Mouse (Mus musculus) right cerebral cortex, adult 2 months (tissue): ENCODE results near the gene Brinp1.
A peak's percentile ranks its signal among the peaks of the same experiment; 100 is the strongest.
"Not testable (repeated sequence)": the region's sequence is repeated elsewhere in the genome, so short reads cannot be mapped to it uniquely, and the experiment has no call there.

Experiments
- DNase-seq, 2 experiments: peaks; one replicate each; pipeline ENCODE4 v3.0.0; 2021 to 2022; ENCODE audit warnings: low spot score in 2 of 2

Brinp1 gene

DNA sequence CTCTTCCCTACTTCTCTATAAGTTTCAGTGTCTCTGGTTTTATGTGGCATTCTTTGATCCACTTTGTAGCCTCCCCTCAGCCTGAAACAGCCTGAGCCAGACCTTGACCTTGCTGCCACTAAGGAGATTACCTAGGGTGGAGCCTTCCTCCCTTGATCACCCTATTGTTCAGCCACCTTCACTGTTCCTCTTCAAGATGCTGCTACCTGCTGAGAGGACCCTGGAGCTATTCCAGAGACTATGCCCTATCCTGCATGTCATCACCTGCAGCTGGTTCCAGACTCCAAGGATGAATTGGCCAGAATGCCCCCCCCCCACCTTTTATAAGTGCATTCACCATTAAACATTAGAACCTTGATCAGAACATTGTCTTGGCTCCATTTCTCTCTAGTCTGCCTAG is 140.2 kb downstream of the Brinp1 start:
- DNase-seq, result not testable (repeated sequence)

DNA sequence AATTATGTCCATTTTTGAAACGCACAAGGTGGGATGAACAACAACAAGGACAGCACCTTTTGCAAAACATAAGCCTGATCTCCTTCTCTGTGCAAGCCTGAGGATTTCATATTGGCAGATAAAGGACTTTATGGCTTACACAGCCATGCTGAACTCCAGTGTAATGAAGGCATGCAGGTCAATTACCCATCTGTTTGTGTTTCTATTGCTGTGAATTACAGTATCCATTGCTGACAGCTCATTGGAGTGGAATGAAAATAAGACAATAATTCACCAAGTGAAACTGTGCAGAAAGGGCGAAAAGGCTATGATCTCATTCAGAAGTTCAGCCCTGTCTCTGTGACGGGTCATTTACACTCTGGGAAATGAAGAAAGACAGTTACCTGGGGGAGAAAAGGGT is 147.7 kb downstream of the Brinp1 start:
- DNase-seq, result no peak

DNA sequence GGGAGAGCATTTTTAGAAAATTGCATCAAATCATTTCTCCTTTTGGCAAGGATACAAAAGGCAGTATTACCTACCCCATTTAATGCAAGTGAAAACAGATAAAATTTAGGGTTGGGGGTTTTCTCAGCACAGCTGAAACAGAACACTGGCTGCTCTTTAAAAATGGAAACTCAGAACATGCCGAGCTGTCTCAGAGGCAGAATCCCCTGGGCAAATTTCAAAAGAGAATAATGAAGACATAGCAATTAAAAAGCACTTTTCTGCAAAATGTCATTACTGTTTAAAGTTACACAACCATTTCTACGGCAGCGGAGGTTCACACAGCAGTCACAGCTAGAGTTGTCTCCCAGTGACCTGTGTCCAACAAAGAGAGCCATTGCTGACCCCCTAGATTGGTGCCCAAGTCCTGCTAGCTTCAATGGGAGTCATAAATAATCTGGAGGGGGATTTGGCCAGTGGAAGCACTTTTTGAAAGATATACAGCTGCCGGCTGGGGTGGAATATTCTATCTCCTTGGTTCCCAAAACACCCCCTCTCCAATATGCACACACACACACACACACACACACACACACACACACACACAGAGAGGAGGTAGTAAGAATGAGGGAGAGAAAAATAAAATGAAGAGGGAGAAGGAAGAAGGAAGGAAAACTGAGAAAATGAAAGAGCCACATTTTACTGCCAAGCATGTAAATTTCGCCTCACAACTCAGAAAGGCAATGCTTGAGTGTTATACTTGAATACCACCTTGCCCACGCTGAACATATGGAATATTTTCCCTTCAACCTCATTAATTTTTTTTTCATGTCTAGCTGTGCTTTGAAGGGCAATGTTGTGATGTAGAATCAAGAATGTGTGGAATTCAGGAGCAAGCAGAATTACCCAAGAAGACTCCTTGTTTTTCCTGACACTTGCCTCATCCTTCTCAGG is 152.0 kb downstream of the Brinp1 start:
- peak; percentile 29 for DNase-seq

DNA sequence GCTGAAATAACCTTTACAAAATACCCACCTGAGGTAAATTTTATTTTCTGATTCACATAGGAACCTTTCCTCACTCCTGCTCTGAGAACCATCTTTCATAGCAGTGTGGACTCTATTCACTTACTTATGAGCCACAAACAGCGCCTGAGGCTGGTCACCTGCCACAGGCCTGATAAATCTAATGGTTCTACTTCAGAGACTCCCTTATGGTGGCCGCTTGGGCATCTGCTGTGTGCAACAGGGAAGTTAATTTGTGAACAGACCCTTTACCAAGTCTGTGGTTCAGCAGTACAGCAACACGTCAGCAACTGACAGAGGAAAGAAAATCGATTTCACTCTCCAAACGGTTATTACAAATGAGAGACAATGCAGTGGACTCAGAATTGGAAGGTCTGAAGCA is 164.2 kb downstream of the Brinp1 start:
- DNase-seq, result no peak

- no peak for DNase-seq
Measured at GRCm38 (mm10) chr4:68788477-68788999, 165.7 kb downstream of the Brinp1 start.

- no peak for DNase-seq
Measured at GRCm38 (mm10) chr4:68787642-68788041, 166.6 kb downstream of the Brinp1 start.

DNA sequence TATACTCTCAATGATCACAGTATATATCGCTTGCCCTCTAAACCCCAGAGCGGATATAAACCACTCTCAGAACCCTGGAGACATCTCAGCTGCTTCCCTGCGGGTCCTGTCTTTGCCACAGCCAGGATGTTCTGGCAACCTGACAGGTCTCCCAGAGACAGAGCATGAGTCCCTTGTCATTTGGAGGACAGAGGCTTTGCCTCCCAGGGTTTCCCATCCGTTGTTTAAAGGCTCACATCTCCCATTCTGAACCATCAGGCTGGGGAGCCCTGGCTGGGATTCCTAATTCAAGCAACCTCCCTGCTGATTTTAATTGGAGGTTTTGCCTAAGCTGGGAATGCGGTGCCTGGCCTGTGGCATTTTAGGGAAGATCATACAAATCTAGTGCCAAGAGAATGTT is 185.9 kb downstream of the Brinp1 start:
- DNase-seq, result no peak

- DNase-seq, result no peak
Measured at GRCm38 (mm10) chr4:68767393-68767792, 186.8 kb downstream of the Brinp1 start.

DNA sequence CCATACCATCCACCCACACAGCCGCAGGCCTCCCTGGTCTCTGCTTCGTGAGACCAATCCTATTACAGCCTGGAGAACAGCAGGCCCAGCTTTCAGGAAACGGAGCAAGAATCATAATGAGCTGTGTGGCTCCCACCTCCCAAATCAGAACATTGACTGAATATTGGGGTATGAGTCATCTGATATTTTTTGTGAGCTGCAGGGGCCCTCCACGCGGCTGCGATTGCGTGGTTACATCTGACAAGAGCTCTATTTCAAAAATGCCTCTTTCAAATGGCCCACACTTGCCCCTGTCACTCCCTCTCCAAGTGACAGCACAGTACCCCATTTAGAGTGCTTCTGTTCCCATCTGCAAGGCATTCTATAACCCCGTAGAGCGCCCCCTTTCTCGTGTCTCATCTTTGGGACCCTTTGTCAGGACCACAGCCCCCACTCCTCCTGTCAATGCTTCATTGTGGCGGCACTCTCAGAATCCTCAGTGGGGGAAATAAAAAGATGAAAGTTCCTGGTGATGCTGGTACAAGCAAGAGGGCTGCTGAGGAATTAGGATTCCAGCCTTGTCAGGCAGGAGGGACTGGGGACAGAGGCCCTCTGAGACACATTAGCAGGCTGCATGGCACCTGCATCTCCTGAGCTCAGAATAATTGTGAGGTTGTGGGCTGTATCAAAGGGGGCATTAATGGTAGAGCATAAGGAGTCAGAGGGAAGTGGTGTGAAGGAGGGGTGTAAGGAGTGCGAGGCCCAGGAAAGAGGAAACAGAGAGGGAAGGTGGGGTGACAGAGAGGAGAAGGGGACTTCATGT is 188.2 kb downstream of the Brinp1 start:
- peak; percentile 59 to 60 for DNase-seq

DNA sequence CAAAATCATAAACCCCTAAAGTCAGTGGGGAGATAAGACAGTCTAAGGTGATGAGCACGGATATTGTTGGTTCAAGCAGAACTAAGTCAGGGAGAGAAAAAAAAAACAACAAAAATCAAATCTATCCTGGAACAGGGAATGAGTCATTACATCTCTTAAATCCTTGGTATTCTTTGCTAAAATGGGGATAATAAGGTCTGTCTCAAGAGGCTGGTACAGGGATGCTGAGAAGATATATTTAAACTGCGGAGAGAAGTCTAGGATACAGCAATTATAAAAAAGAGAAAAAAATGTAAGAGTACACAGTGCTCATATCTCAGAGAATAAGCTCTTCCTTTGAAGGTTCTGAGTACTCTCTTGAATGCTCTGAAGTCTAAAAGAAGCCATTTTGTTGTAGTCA is 189.3 kb downstream of the Brinp1 start:
- no peak for DNase-seq

DNA sequence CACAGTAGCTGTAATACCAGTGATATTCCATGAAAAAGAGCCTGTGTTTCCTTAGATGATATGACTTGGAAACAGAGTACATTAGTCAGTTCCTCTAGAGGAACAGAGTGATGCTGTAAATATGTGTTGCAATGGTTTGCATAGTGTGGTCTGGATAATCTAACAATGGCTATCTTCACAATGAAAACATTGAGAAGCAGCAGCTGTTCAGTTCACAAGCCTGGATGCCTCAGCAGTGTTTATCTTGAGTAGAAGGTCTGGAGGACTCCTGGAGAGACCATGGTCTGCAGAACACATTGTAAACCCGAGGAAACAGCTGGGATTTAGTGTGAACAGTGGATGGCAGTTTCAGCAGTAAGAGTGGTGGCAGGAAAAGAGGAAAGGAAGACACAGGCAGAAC is 233.2 kb downstream of the Brinp1 start:
- DNase-seq, result no peak
